Mouse (Mus musculus) bone marrow, adult 2 months (tissue): ENCODE results near the gene Slc41a2. TPM values are rescaled to one million over a fixed set of nuclear protein-coding genes. Genes with fewer than 3 reads are reported as not detected.
"Not testable (repeated sequence)": the region's sequence is repeated elsewhere in the genome, so short reads cannot be mapped to it uniquely, and the experiment has no call there.

Experiments
- H3K27ac ChIP-seq: fragments of 200-500 bp; 2 replicates; pipeline ENCODE4 v1.5.1; 2012; ENCODE audit warnings: low read depth, mild to moderate bottlenecking, control low read depth, inconsistent platforms, low read length; ENCODE audit not compliant: control insufficient read depth, poor library complexity, insufficient read depth
- H3K4me1 ChIP-seq: fragments of 200-500 bp; 2 replicates; pipeline ENCODE4 v1.6.1; 2011; ENCODE audit warnings: low read length; ENCODE audit not compliant: control insufficient read depth, insufficient read depth
- H3K4me3 ChIP-seq: fragments of 200-500 bp; replicated peaks from 2 replicates; pipeline ENCODE3; 2011; ENCODE audit warnings: mild to moderate bottlenecking, low read depth, low read length, control low read depth; ENCODE audit not compliant: control insufficient read depth
- CTCF ChIP-seq: fragments of 200-500 bp; IDR thresholded peaks from 2 replicates; pipeline ENCODE4 v1.5.1; 2011; ENCODE audit warnings: low read length, control low read depth; ENCODE audit not compliant: control insufficient read depth, insufficient read depth
- POLR2A ChIP-seq: fragments of 200-500 bp; IDR thresholded peaks from 2 replicates; pipeline ENCODE4 v1.6.1; 2011; ENCODE audit warnings: low read depth, mild to moderate bottlenecking, control low read depth, low read length, borderline replicate concordance; ENCODE audit not compliant: control insufficient read depth
- WGBS: fragments of 180-500 bp; shearing (Covaris S2); methylation state at CpG from one replicate; pipeline ENCODE4 v1.1.7; 2018; 5-methylcytosine and 5-hydroxymethylcytosine counted together
- polyA plus RNA-seq: library from polyadenylated mRNA; stranded (reverse); fragments of >200 nt; gene quantifications from 2 replicates; pipeline ENCODE4 v1.2.4, GENCODE M21; 2011; ENCODE audit warnings: low replicate concordance; ENCODE audit not compliant: missing spikeins, insufficient read depth, insufficient read length

Gene Slc41a2
- polyA plus RNA-seq, 1 experiment = 2.0 TPM

DNA sequence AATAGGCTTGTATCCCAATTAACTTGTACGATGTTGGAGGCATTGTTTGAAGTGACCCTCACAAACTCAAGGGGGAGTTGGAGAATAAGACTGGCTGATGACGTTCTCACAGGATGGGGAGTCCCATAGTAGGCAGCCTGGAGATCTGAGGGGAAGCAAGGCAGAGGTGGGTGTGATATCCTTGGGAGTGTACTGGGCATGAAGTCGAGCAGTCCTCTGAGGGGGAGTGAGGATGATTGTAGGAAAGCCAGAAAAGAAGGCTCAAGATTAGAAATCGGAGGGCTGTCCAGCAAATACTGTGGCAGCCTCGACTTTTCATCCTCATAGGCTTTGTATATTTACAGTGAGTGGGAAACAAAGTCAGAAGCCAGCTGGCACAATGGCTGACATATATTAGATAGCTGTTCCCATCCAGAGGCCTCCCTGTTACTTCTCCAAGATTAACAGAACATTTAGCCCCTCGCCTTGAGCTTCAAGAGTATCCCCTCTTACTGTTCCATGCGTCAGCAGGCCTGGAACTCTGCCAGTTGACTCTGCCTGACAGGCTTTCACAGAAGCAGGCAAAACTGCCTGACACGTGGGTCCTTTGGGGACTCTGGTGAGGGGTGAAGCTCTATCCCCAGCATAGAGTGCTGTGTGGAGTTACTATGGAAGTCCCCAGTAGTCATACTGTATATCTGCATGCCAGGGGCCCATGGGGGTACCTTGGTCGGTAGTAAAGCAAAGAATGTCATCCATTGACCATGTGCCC lies 40.6 kb upstream of the Slc41a2 start:
- Histone ChIP-seq H3K4me3 (no peak overlapping the region), H3K4me1 (no peaks in the 10 kb centered on the region), H3K27ac (no peak overlapping the region)
- WGBS = 81% methylated on average over 9 of the region's 9 CpGs
- TF ChIP-seq POLR2A = no peak
- no peak for TF ChIP-seq CTCF

DNA sequence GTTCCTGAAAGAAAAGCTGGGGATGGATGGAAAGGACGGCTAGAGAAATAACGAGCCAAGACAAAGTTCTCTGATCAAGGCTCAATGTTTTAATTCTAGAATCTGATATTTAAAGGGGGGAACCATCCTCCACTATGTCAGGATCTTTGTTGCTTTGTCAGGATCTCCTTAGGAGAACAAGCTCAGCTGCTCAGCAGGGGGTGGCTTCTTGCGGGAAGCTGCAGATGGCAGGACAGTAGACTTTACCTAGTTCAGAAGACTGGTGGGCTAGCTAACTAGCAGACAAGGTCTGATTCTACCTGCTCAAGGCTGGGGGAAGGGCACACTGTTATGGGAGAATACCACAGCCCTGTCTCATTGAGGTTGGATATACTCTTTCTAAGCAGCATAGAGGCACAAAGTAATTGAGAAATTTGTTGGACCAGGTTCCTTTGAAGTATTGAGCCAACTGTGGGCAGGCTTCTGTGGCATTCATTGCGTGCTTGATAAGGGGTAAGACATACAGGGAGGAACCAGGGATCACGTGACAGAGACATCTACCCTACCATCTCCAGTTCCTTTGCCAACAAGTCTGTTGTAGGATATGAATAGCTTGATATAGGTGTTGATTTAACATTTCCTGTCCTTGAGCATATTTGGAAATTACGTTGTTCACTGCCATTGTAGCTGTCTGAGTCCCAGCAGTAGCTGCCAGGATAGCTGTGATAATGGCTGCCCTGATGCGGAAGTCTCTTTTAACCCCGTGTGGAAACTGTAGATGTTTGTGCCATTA lies 39.4 kb upstream of the Slc41a2 start:
- H3K27ac ChIP-seq = no peak overlapping the region
- no peaks in the 10 kb centered on the region for H3K4me1 ChIP-seq
- no peak overlapping the region for H3K4me3 ChIP-seq
- 76% methylated on average over 8 of the region's 8 CpGs for WGBS
- no peak for TF ChIP-seq POLR2A
- no peak for TF ChIP-seq CTCF

DNA sequence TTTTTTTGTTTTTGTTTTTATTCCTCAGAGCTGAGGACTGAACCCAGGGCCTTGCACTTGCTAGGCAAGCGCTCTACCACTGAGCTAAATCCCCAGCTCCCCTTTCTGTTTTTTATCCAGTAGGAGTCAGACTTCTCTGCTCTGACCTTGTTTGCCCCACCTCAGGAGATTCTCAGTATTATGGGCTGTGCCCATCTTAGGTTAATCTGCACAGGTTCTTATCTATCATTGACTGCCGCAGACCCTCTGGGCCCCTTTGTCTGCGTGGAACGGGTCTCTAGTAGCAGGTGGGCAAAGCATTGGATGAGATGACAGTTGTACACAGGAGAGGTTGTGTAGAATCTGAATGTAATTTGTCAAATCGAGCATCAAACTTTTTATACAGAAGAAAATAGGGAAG lies 37.8 kb upstream of the Slc41a2 start:
- not testable (repeated sequence) for H3K4me1 ChIP-seq, H3K4me3 ChIP-seq, H3K27ac ChIP-seq
- WGBS = 74% methylated on average over 5 of the region's 5 CpGs

DNA sequence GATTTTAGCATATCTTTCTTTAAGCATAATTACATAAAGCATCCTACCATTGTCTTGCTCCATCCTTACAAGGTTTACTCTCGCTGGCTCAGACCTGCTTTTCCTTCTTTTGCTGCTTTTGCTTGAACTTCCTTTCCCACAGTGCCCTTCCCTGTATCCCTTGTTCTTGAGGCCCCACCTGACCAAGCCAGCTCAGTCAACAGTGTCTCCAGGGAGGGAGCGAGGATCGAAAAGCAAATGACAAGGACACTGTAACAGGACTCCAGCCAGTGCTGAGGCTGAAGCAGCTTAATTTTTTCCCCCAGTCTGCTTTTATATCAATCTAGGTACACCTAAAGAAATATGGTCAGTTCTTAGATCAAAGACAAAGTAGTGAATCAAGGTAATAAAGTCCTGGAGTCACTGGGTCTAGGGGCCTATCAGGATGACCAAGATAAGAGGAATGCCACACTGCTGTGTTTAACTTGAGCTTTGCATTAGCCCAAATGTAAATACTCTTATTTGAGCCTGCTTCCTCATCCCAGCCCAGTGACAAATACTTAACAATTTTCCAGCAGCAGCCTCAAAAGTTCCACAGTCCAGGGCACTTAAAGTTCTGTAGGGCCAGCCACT lies 36.5 kb upstream of the Slc41a2 start:
- no peak for TF ChIP-seq POLR2A
- no peak for TF ChIP-seq CTCF
- Histone ChIP-seq H3K4me1 (no peaks in the 10 kb centered on the region; the same call in 1 of the 2 replicates), H3K4me3 (no peak overlapping the region), H3K27ac (no peak overlapping the region)
- WGBS = 91% methylated on average over 3 of the region's 3 CpGs

DNA sequence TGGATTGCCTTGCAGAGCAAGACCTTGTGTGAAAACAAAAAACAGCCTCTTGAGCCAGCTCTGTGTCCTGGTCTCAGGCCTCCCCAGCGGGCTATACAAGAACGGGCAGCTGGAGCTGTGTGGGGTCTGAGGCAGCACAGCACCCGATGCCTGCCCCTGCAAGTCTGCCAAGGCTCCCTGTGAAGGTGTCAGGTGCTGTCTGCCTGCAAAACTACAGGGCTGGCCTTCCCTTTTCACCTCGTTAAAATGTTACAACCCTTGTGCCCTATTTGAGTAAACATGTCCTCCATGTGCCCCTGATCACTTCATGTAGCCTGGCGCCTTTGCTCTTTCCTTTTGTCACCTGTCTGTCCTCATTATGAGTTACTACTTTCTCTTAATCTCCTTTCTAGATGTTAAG lies 31.2 kb upstream of the Slc41a2 start:
- WGBS = 79% methylated on average over 5 of the region's 5 CpGs
- TF ChIP-seq CTCF (no peak), POLR2A (no peak)
- Histone ChIP-seq H3K27ac (no peak overlapping the region), H3K4me1 (no peaks in the 10 kb centered on the region; the same call in 1 of the 2 replicates), H3K4me3 (no peak overlapping the region)

DNA sequence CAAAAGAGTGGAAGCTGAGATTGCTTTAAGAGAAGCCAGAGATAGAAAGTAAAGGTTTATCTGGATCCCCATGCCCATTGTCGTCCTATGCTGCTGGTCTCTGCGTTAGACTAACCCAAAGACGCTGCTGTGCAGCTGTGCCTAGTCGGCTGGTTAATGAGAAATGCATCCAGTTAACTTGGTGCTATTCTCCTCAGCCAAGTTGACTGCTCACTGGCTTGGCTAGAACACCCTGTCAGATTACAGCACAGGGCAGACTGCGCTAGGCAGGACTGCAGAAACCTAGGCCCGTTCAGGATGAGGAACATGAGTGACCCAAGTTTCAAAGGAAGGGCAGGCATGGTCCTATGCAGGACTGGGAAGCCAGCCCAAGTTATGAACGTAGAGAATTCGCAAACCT lies 25.8 kb upstream of the Slc41a2 start:
- H3K4me1 ChIP-seq = no peaks in the 10 kb centered on the region
- 90% methylated on average over 8 of the region's 8 CpGs for WGBS
- TF ChIP-seq POLR2A (no peak), CTCF (no peak)
- H3K27ac ChIP-seq = no peak overlapping the region
- no peak overlapping the region for H3K4me3 ChIP-seq

DNA sequence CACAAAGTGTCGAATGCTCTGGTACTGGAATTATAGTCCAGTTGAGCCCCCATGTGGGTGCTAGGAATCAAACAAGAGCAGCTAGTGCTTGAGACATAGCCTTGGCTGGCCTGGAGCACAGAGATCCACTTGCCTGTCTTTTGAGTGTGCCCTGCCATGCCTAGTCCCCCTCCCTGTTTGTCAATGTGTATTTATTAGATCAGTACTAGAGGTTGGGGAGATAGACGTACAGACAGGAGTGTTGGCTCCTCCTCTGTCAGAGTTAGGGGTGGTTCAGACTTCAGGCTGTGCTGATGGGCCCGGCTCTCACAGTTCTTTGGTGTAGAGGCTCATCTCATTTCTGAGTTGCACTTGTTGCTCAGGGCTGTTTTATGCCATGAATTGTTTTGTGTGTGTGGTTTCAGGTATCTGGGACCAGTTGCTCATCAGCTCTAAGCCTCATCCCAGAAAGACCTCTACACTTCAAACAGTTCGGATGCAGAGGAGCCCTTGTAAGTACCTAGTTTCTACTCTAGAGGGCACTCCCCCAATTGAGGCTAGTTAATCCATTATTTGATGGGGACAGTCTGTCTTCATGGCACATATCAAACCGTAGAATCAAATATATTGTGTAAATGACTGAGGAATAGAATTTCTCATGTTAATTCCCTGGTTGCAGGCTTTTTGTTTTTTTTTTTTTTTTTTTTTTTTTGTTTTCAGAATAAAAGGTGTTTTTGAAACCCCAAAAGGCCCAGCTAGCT lies 24.1 kb upstream of the Slc41a2 start:
- TF ChIP-seq CTCF (no peak), POLR2A (no peak)
- Histone ChIP-seq H3K4me1 (peaks cover 2% of the 10 kb centered on the region; the same call in 1 of the 2 replicates), H3K27ac (no peak overlapping the region), H3K4me3 (peak overlapping the region; percentile 26)
- 43% methylated on average over 5 of the region's 5 CpGs for WGBS

DNA sequence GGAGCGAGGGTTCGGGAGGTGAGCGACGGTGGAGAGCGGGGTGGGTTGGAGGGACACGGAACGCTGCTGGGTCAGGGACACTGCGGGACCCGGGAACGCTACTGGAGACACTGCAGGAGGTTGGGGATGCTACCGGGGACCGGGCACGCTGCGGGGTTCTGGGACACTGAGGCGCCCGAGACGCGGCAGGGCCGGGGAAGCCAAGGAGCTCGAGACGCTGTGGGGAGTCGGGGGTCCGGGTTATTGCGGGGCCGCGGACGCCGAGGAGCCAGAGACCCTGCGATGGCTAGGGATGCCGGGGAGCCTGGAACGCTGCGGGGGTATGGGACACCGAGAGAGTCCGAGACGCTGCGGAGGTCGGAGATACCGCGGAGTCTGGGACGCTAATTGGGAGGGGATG lies 22.7 kb upstream of the Slc41a2 start:
- Histone ChIP-seq H3K4me1 (peaks cover 2% of the 10 kb centered on the region; the same call in 1 of the 2 replicates), H3K27ac (peak overlapping the region; percentile 57; the same call in 1 of the 2 replicates), H3K4me3 (peak overlapping the region; percentile 100)
- WGBS = under 1% methylated on average over 40 of the region's 40 CpGs
- TF ChIP-seq CTCF (no peak), POLR2A (no peak)
